Mouse (Mus musculus): Measurements from ENCODE around the gene Slc25a11.

The Slc25a11 gene

DNA sequence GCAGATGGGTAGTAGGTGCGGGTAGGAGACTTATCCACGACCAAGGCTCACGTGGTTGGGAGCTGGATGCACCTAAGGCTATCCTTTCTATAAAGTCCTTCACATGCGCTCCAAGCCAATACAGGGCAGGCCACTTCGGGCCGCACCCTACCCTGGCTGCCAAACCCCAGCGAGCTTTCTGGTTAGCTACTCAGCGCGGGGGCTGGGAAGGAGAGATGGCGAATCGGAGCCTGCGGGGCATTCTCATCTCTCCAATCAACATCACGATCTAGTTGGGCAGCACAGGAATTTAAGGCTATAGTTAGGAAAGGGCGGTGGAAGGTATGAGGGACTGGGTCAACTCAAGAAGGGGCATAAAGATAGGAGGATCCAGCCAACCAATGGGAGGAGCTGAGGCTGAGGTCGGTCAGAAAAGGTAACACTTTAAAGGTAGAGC lies 21.1 kb upstream of the Slc25a11 start:
- no peak for DNase-seq (ENCODE audit: low read depth)

DNA sequence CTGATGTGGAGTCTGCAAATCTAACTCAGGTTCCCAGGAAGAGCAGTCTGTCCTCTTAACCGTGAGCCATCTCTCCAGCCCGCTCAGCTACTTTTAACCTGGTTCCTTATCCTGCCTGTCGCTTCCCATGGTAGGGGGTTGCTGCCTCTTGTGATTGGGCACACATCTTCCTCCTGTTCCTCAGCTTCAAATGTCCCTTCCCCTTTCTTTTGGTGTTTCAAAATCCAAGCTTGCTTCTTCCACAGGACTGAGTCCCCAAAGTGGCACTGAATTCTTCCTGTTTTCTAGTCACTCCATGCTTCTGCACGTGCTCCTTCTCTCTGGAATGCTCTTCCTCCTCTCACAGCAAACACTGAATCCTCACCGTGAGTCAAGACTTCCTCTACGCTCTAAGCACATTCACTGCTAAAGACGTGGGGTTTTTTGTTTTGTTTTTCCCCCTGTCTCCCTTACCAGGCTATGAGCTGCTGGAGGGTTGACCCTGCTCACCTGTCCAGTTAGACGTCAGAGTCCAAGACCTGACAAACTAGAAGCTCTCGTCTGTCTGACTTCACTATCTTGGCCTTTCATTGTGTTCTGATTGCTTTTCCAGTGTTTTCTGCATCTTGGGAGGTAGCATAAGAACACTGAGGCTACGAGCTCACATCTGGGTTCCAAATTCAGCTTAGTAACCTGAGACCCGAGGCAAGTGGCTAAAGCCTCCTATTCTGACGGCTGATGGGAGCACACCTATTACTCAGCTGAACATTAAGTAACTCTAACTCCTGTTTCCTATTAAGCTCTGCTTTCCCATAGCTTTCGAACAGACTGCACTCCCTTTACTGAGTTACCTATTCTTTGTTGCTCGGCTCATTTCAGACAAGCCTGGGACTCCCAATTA lies 20.2 kb upstream of the Slc25a11 start:
- DNase-seq (ENCODE audit: low read depth), result peak; percentile 21

DNA sequence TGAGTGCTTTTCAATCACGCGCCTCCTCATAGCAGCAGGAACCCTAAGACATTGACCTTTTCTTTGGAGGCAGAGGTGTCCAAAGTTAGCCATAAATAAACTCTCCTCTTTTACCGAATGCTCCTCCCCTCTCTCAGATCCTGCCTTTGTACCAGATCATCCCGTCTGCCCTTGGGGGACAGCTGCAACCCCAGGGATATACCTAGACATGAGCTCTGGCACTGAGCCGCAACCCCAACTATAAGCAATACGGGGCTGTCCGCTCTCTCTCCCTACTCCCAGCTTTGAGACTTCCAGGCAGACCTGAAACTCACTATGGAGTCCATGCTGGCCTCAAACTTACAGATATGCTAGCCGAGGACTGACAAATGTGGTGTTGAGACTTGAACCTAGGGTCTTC lies 19.4 kb upstream of the Slc25a11 start:
- DNase-seq (ENCODE audit: low read depth), result no peak

DNA sequence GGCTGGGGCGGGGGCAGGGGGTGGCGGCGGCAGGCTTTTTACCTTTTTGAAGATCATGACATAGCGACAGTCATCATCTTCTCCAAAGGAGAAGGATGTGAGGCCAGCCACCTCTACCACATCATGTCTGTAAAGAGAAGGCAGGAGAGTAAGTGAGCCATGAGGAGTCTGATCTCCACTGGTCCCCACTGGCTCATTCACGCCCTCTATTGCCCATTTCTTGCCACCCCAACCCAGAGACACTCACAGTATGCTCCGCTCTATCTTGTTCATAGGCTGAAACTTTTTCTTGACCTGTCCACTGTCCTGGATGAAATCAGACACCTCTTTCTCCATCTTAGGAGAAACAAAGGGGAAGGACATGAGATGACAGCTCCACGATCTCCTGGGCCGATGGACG lies 17.5 kb upstream of the Slc25a11 start:
- peak; percentile 30 for DNase-seq (ENCODE audit: low read depth)

DNA sequence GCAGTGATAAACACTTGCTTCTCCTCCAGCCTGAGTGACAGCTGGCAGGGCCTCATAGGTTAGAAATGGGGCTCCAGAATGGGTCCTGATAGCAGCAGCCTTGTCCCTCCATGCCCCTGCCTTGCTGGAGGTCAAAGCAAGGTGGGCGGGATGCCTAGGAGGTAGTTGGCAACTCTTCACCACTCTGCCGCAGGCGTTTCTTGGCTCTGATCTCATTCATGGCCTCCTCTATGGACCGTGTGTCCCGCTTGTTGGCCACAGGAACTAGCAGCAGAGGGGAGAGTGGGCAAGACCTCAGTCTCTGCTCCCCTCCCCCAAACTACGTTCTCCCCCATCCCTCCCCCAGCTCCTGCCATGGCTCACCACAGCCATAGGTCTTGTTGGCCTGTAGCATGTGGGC lies 16.7 kb upstream of the Slc25a11 start:
- no peak for DNase-seq (ENCODE audit: low read depth)

DNA sequence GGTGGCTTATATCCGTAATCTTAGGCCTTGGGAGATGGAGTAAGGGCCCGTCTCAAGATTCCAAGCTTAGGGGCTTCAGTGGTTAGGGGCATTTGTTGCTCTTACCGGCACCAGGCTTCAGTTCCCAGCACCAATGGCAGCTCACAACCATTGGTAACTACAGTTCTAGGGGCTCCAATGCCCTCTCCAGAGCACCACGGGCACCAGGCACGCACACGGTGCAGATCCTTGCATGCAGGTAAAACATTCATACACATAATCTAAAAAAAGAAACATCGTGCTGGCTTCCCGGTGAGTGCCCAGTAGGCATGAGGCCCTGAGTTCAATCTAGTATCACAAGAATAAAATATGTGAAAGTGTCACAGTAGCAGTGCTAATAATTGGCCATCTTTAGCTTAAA lies 15.8 kb upstream of the Slc25a11 start:
- DNase-seq (ENCODE audit: low read depth), result no peak

DNA sequence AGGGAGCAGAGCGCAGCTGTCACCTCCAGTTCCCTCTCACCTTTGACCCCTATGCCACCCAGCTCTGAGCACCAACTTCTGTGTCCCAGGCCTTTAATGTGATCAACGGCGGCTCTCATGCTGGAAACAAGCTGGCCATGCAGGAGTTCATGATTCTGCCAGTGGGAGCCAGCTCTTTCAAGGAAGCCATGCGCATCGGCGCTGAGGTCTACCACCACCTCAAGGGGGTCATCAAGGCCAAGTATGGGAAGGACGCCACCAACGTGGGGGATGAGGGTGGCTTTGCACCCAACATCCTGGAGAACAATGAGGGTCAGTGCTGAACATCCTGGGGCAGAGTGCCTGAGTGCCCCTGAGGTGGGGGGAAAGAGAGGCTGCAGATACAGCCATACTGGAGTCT lies 13.3 kb upstream of the Slc25a11 start:
- no peak for DNase-seq (ENCODE audit: low read depth)

DNA sequence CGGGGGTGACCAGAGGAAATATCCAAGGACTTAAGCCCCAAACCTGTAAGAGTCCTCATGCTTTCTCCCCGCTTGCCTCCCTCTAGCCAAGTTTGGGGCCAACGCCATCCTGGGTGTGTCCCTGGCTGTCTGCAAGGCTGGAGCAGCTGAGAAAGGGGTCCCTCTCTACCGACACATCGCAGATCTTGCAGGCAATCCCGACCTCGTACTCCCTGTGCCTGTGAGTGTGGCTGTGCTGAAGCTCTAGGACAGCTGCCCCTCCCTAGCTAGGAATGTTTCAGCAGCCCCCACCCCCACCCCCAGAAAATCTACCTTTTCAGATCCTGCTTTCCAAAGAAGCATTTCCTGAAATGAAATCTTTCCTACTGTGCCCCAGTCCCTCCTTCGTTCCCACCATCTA lies 11.7 kb upstream of the Slc25a11 start:
- no peak for DNase-seq (ENCODE audit: low read depth)

DNA sequence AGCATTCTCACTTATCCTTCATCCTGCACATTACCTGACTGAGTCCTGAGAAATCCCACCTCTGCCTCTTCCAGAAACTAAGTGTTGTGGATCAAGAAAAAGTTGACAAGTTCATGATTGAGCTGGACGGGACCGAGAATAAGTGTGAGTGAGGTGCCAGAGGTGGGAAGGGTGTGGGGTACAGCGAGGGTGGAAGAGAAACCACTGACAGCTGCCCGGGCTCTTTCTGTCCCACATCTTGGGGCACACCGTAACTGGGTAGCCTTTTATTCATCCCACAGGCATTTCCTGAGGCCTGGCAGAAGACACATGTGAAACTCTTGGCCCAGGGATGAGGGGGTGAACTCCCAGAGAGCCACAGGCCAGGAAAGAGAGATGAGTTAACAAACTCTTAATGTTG lies 11.2 kb upstream of the Slc25a11 start:
- DNase-seq (ENCODE audit: low read depth), result no peak

DNA sequence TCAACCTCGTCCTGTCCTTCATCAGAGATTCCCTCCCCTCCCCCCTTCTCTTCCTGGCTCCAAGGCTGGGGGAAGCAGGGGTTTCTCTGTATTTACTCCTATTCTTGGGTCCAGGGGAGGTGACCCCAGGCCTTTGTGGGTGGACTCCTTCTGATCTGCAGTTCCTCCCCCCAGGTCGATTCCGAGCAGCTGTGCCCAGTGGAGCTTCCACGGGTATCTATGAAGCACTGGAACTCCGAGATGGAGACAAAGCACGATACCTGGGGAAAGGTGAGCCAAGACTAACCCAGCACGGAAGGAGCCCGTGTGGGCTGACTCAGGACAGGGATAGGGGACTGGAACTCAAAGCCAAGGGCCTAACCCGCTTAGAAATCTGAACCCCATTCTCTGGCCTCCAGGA lies 10.7 kb upstream of the Slc25a11 start:
- DNase-seq (ENCODE audit: low read depth), result no peak

DNA sequence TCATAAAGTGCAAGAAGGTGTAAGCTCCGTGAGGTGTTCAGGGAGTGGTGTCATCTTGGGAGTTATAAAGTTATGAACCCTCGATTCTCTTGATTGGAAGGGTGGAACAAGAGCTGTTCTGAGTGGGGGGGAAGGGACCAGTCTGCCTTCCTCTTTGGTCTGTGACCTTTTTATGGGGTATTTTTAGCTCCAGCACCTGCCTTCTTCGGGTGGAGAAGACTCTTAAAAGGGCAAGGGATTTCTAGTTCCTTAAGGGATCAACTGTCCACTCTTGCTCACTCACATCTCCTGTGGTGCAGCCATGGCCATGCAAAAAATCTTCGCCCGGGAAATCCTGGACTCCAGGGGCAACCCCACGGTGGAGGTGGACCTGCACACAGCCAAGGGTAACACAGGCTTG lies 10.3 kb upstream of the Slc25a11 start:
- DNase-seq (ENCODE audit: low read depth), result peak; percentile 30

DNA sequence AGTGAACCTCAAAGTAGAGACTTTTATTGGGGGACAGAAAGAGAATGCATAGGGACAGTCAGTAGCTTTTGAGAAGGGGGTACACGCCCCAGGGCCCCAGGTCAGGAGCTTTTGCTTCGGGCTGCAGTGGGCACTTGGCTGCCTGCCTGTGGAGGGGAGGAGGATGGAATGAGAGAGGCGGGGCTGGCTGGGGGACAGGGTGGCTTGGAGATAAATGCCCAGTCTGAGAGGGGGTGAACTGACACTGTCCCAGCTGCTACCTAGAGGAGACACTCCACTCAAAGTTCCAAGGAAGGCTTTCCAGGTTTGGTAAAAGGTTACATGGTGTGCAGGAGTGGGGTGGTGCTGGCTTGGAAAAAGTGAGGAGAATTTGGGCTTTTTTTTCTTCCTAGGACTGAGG lies 9.7 kb upstream of the Slc25a11 start, which contains the start of gene Eno3:
Eno3 (plus strand) TSS at position 239 of the 400 bp plus-strand sequence.
- no peak for DNase-seq (ENCODE audit: low read depth)

DNA sequence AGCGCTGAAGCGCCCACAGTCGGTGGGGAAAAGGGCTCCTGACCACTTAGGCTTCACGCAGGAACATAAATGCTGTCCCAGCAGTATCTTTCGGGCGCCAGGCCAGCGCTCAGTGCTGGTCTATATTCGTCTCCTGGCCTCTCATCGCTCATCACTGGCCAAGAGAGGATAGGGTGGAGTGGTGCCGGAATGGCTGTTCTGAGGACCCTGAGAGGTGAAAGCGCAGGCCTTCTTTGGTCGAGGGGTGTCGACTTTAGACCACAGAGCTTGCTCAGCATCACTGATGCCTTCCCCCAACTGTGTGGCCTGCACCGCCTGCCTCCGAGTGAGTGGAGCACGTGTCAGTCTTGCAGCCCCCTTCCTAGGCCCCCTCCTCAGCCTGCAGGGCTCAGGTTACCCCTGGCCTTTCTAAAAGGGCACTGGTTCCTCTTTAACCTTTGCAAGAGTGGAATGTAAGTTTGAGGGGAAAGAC lies 9.2 kb upstream of the Slc25a11 start:
- DNase-seq (ENCODE audit: low read depth), result no peak

DNA sequence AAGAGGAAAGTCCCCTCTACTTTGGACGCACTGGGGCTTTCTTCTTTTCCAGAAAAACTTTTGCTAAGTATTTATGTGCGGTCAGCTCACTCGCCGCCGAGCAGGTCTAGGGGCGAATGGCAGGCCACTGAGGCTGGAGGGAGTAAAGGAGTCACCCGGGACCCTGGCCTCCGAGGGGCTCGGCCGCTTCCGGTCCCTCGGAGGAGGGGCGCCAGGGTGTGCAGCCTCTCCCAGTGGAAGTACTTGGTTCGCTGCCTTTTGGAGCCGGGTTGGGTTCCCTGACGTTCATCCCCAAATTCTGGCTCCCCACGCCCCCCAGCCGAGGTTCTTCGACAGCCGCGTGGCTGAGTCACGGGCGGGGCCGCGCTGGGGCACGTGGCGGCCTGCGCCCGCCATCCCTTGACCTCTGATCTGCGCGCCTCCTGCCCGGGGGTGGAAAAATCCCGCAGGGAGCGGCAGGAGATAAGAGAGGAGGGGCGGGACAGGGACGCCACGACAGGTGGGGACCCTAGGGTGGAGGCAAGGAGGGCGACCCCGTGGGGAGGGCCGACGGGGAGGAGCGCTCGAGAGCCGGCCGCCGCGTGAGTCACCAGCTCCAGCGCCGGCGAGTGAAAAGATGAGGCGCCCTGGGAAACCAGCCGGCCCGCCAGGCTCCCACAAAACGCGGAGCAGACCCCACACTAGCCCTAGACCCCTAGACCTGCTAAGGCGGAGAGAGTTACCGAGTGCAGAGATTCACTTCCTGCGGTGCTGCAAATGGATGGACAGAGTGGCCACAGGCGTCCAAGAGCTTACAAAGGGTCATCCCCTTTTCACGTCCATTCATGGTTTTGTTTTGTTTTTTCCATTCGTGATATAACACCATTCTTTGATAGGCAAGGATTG lies 8.5 kb upstream of the Slc25a11 start:
- DNase-seq (ENCODE audit: low read depth), result peak; percentile 85

DNA sequence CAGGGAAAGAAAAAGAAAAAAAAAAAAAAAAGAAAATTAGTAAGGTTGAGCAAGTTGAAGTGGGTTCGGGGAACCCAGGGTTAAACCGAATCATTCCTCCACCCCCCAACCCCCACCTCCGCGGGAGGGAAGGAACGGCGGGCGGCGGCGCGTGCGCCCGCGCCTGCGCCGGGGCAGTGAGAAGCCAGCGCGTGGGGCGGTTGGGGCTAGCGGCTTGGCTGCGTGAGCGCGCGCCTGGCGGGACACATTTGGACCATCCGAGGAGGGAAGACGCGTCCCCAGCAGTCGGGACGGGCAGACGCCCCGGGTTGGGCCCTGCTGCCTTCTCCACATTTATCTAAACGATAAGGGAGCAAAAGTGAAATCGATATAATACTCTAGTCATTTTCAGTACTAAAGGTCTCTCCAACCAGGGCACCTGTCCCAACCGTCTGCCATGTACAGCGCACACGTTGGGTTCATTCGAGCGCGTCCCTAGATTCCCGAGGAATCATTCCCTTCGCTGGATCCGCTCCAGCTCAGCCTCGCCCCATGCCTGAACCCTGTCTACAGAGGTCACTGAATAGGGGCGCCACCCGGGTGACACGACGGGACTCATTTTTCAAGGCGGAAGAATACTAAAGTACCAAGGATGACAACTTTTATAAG lies 7.8 kb upstream of the Slc25a11 start:
- peak; percentile 91 for DNase-seq (ENCODE audit: low read depth)

DNA sequence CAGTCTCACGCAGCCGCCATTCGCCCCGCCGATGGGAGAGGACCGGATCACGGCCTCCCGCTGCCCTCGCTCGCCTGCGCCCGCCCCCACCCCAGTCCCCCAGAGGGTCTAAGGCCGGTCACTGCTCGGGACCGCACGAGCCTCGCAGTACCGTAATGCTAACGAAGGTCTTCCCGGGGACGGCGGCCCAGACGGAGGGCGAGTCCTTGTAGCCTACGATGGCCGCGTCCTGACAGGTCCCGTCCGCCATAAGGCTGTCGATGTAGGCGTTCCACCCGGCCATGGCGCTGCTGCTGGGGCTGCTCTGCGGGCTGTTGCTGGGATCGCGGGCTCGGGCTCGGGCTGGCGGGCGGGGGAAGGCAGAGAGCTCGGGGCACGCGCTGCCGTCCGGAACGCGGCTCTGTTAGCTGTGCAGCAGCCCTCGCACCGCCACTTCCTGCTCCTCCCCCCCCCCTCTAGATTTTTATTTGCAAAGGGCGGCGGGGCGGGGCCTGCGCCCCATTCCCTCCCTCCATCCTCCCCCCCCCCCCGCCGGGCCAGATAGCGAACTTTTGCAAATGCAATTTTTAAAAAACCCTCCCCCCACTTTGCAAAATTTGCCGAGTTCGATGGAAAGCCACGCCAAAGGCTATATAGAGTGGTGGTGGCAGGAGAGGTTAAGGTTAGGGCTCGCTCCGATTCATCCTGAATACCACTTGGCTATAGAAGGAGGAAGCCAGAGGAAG lies 7.1 kb upstream of the Slc25a11 start, which contains the start of gene Pfn1:
Pfn1 (minus strand) TSS at position 447 of the 725 bp plus-strand sequence.
- peak; percentile 95 for DNase-seq (ENCODE audit: low read depth)

DNA sequence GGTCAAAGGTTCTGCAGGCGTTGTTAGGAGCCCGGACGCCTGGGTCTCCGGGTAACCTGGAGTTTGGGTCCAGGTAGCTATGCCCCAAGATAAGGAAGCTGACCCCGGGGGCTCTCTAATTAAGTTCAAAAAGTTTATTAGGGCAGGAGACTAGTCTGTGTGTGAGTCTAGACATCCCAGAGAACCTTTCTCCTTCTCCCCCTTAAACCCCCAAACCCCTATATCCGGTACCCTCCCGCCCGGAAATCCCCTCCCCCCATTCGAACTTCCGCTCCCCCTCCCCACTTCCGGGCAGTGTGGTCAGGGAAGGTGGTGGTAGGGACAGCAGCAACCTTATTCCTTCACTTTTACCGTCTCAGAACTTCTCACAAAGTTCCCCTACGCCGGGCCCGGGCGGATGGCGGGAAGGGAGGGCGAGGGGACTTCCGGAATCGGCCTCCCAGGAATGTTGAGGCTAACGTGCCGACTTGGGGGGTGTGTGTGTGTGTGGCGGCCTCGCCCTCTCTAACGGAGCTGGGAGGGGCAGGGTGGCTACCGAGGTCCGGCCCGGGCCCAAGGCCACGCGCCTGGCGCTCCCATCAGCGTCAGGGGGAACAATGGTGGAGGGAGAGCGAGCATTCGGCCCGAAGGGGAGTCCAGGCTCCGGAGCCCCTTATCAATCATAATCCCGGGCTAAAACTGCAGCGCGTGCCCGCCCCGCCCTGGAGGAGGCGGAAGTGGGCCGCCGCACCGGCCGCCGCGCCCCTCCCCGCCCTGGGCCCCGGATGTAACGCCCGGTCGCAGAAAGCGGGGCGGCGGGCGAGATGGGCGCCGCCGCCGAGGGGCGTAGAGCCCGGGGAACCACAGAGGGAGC lies 6.3 kb upstream of the Slc25a11 start:
- DNase-seq (ENCODE audit: low read depth), result peak; percentile 87

DNA sequence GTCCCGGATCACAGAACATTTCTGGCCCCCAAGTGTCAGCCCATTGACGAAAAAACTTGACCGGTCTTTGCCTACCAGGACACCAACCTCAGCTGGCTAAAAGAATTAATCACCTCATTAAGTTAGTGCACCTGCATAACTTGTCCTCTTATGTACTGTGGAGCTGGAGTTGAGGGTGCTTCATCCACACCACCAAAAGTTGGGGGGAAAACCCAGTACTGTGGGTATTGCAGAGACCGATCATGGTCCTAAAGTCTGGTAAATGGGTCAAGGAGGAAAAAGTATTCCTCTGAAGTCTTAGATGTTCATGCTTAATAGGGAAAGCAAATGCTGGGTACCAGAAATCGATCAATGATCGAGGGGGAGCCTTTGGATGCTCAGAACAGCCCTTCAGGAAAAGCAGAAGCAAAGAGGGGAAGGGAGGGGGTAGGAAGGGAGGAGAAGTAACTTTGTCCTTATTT lies 5.6 kb upstream of the Slc25a11 start:
- DNase-seq (ENCODE audit: low read depth), result no peak

DNA sequence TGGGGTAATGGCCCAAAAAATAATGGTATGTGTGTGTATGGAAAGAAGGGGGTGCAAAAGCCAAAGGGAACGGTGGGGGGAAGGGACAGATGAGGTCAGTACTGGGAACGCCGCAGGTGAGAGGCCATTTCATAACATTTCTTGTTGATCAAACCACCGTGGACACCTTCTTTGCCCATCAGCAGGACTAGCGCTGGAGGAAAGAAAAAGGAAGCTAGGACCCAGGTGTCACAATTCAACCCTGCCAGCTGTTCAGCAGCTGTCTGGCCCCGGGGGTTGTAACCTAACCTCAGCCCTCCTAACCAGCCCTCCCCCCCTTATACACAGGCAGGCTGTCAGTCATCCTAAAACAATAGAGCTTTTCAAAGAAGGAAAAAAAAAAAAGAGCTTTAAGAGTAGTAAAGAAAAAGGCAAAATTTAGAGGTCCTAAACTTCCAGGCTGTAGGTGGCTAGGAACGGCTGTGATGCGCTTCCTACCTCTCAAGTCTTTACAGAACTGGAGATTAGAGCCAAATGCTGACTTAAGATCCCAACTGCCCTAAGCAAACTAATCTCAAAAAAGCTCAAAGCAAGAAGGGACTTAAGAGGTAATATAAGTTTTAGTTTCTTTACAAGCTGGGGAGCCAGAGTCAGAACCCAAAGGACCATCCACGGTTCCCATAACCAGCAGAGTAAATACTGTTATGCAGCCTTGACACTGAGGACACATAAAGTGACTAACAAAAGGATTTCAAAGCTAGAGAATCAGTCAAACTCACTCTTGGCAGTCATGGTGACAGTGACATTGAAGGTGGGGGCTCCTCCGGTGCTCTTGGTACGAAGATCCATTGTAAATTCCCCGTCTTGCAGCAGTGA lies 5.0 kb upstream of the Slc25a11 start:
- DNase-seq (ENCODE audit: low read depth), result peak; percentile 62

Measured in induced T-regulatory cell, adult 2 months (primary cell).